Comparison of ENCODE assay signal across 9 mouse cellular contexts in genomic region chr4:123254617-123255016, GRCm38 (mm10). TPM values are rescaled to one million over a fixed set of nuclear protein-coding genes. Genes with fewer than 3 reads are reported as not detected.
DNase-seq lines count a peak whose midpoint lies in the region; ATAC-seq and TF ChIP-seq lines count a peak whose summit lies in the region.
"Had no signal": no experiment of that assay in that cellular context is flagged by ENCODE, and none has a peak within 500 bp of the region (broad histone marks: within the 10 kb centered on the region; RNA-seq: fewer than 3 reads in every experiment).

No protein-coding gene starts in this region.

- H3K4me3 ChIP-seq in forebrain, embryonic 13.5 days = no peak overlapping the region
- H3K4me3 ChIP-seq in forebrain, embryonic 10.5 days = no peak overlapping the region
- no peak overlapping the region for H3K4me3 ChIP-seq in lung, adult 2 months (replicated peaks; ENCODE audit: extremely low read depth, low read depth, low read length)
- H3K4me3 ChIP-seq: liver, embryonic 13.5 days had no signal

- peaks cover 5% of the 10 kb centered on the region; the same call in 1 of the 2 replicates for H3K4me1 ChIP-seq in forebrain, embryonic 13.5 days
- H3K4me1 ChIP-seq in forebrain, embryonic 10.5 days = 0 out of 2 replicates have a peak, but pooled peaks cover 2% of the 10 kb centered on the region
- peaks cover 2% of the 10 kb centered on the region; the same call in 1 of the 2 replicates for H3K4me1 ChIP-seq in lung, adult 2 months (ENCODE audit: control insufficient read depth, insufficient read depth, low read length)
- H3K4me1 ChIP-seq: liver, embryonic 13.5 days had no signal

- no peak for TF ChIP-seq POLR2A in lung, adult 2 months (IDR thresholded peaks at IDR 0.05; ENCODE audit: borderline replicate concordance, extremely low read depth, low read depth, low read length)

- WGBS in forebrain, embryonic 13.5 days = 18% methylated on average over 5 of the region's 5 CpGs
- WGBS in forebrain, embryonic 10.5 days = 33% methylated on average over 5 of the region's 5 CpGs
- 14% methylated on average over 5 of the region's 5 CpGs for WGBS in lung, adult 2 months

- DNase-seq in forebrain, embryonic 10.5 days (ENCODE audit: extremely low spot score, low spot score) = no peak
- no peak for DNase-seq in lung, adult 2 months
- DNase-seq in lung, postnatal 4 days = no peak
- peak; percentile 53 for DNase-seq in embryo, embryonic 9.5 days (ENCODE audit: extremely low spot score)
- DNase-seq in urinary bladder, postnatal 14 days (ENCODE audit: low spot score) = no peak
- DNase-seq: liver, embryonic 13.5 days had no signal

- no peaks in the 10 kb centered on the region for H3K27me3 ChIP-seq in forebrain, embryonic 13.5 days
- H3K27me3 ChIP-seq in forebrain, embryonic 10.5 days (ENCODE audit: poor library complexity, severe bottlenecking) = 0 out of 2 replicates have a peak, but pooled peaks cover 3% of the 10 kb centered on the region

- TF ChIP-seq CTCF in lung, adult 2 months (IDR thresholded peaks at IDR 0.05; ENCODE audit: insufficient read depth, low read length) = peak; percentile 39; the same call in 1 of the 2 replicates

- no peak overlapping the region for H3K9ac ChIP-seq in forebrain, embryonic 13.5 days
- H3K9ac ChIP-seq: liver, embryonic 13.5 days had no signal

- peak; percentile 62; the same call in 1 of the 2 replicates for ATAC-seq in forebrain, embryonic 13.5 days
- peak; percentile 54; the same call in 1 of the 2 replicates for ATAC-seq in megakaryocyte, adult 5-6 weeks (ENCODE audit: poor library complexity, severe bottlenecking)
- no peak for ATAC-seq in activated CD4-positive, CD25-positive, alpha-beta regulatory T cell, adult 4 months

- no peaks in the 10 kb centered on the region for H3K36me3 ChIP-seq in forebrain, embryonic 13.5 days (ENCODE audit: poor library complexity, severe bottlenecking)
- H3K36me3 ChIP-seq in forebrain, embryonic 10.5 days (replicated peaks) = no peaks in the 10 kb centered on the region
- H3K36me3 ChIP-seq: liver, embryonic 13.5 days had no signal

- H3K9me3 ChIP-seq in forebrain, embryonic 13.5 days (replicated peaks) = no peaks in the 10 kb centered on the region
- no peaks in the 10 kb centered on the region for H3K9me3 ChIP-seq in forebrain, embryonic 10.5 days
- H3K9me3 ChIP-seq: liver, embryonic 13.5 days had no signal

- H3K4me2 ChIP-seq in forebrain, embryonic 13.5 days = no peak overlapping the region
- H3K4me2 ChIP-seq: liver, embryonic 13.5 days had no signal

- no peak overlapping the region for H3K27ac ChIP-seq in forebrain, embryonic 13.5 days
- no peak overlapping the region for H3K27ac ChIP-seq in forebrain, embryonic 10.5 days
- H3K27ac ChIP-seq: liver, embryonic 13.5 days had no signal

RNA-seq across cellular contexts. Expression of gene Pabpc4, which starts 7.5 kb away (rescaled TPM):
- polyA plus RNA-seq in forebrain, embryonic 13.5 days (2015; fragmentation: Nextera tagmentation; extraction: Ambion mirVana) = 27.7 and 28.6 TPM in 2 replicates
- polyA plus RNA-seq in forebrain, embryonic 10.5 days (2016; fragmentation: Nextera tagmentation; extraction: Ambion mirVana) = 55.4 and 57.9 TPM in 2 replicates
- 60.3 and 65.4 TPM in 2 replicates for polyA plus RNA-seq in lung, adult 2 months (2012; rRNA removed)
- total RNA-seq in megakaryocyte, adult 5-6 weeks (2015) = 29.1 and 32.3 TPM in 2 replicates
- 30.1 and 34.8 TPM in 2 replicates for total RNA-seq in megakaryocyte, adult 5-6 weeks (2017)
- 10 to 100 TPM; 15.3 to 22.6 TPM for polyA plus RNA-seq in activated CD4-positive, CD25-positive, alpha-beta regulatory T cell, adult 4 months (2017; shearing (Covaris generic))

RNA-seq across cellular contexts. Expression of gene Heyl, which starts 21.3 kb away (rescaled TPM):
- 3.8 and 4.1 TPM in 2 replicates for polyA plus RNA-seq in forebrain, embryonic 13.5 days (2015; fragmentation: Nextera tagmentation; extraction: Ambion mirVana)
- 6.6 and 6.7 TPM in 2 replicates for polyA plus RNA-seq in forebrain, embryonic 10.5 days (2016; fragmentation: Nextera tagmentation; extraction: Ambion mirVana)
- 17.9 and 18.0 TPM in 2 replicates for polyA plus RNA-seq in lung, adult 2 months (2012; rRNA removed)
- not detected in 2 replicates for total RNA-seq in megakaryocyte, adult 5-6 weeks (2015)
- not detected in 2 replicates for total RNA-seq in megakaryocyte, adult 5-6 weeks (2017)
- polyA plus RNA-seq in activated CD4-positive, CD25-positive, alpha-beta regulatory T cell, adult 4 months (2017; shearing (Covaris generic)) = not detected

RNA-seq across cellular contexts. Expression of gene Nt5c1a, which starts 53.3 kb away (rescaled TPM):
- 0.24 TPM in 1 of 2 replicates, not detected in the other for polyA plus RNA-seq in forebrain, embryonic 13.5 days (2015; fragmentation: Nextera tagmentation; extraction: Ambion mirVana)
- not detected in 2 replicates for polyA plus RNA-seq in forebrain, embryonic 10.5 days (2016; fragmentation: Nextera tagmentation; extraction: Ambion mirVana)
- 0.69 and 0.77 TPM in 2 replicates for polyA plus RNA-seq in lung, adult 2 months (2012; rRNA removed)
- not detected in 2 replicates for total RNA-seq in megakaryocyte, adult 5-6 weeks (2015)
- not detected in 2 replicates for total RNA-seq in megakaryocyte, adult 5-6 weeks (2017)
- not detected for polyA plus RNA-seq in activated CD4-positive, CD25-positive, alpha-beta regulatory T cell, adult 4 months (2017; shearing (Covaris generic))
- polyA plus RNA-seq: liver, embryonic 13.5 days had no signal
